Mouse (Mus musculus) small intestine, adult 2 months (tissue): ENCODE measurements around the gene 1700037H04Rik.

Experiments
- CTCF ChIP-seq: fragments of 200-500 bp; IDR thresholded peaks from 2 replicates; pipeline ENCODE4 v1.5.1; 2012; ENCODE audit warnings: low read depth, mild to moderate bottlenecking, control low read depth, inconsistent platforms, low read length, moderate library complexity, mixed read lengths; ENCODE audit not compliant: insufficient replicate concordance, insufficient read length; ENCODE audit errors: extremely low read depth
- POLR2A ChIP-seq: fragments of 200-500 bp; IDR thresholded peaks from 2 replicates; pipeline ENCODE4 v1.6.1; 2012; ENCODE audit warnings: low read depth, mild to moderate bottlenecking, control low read depth, inconsistent platforms, low read length, moderate library complexity

GRCm38 (mm10) chr2:131172322-131172721, 12.4 kb upstream of the 1700037H04Rik start:
- no peak for TF ChIP-seq CTCF
- TF ChIP-seq POLR2A, result no peak
